In genomic region chr4:130629391-130629790, GRCm38 (mm10) we compare ENCODE assay signal across 8 mouse cellular contexts. TPM values are rescaled to one million over a fixed set of nuclear protein-coding genes. Genes with fewer than 3 reads are reported as not detected.
DNase-seq lines count a peak whose midpoint lies in the region; ATAC-seq and TF ChIP-seq lines count a peak whose summit lies in the region.

No protein-coding gene starts in this region.

- H3K27ac ChIP-seq in testis, adult 2 months (ENCODE audit: control insufficient read depth, insufficient read depth, low read depth, low read length): peak overlapping the region; percentile 27
- H3K27ac ChIP-seq in forebrain, embryonic 10.5 days: peak overlapping the region; percentile 54; the same call in 1 of the 2 replicates
- H3K27ac ChIP-seq in limb, embryonic 10.5 days: no peak overlapping the region
- no peak overlapping the region for H3K27ac ChIP-seq in midbrain, embryonic 16.5 days (ENCODE audit: low read length)

- no peak for TF ChIP-seq POLR2A in testis, adult 2 months (IDR thresholded peaks at IDR 0.05; ENCODE audit: control insufficient read depth, low read depth, low read length)

- no peak for ATAC-seq in midbrain, embryonic 16.5 days
- ATAC-seq in monocyte, adult 5-6 weeks (replicated peaks; ENCODE audit: insufficient number of reproducible peaks, low FRiP score, low TSS enrichment, poor library complexity, severe bottlenecking): no peak
- ATAC-seq in erythroid progenitor cell, adult 5-6 weeks (replicated peaks; ENCODE audit: low FRiP score, poor library complexity, severe bottlenecking): no peak

- H3K9me3 ChIP-seq in forebrain, embryonic 10.5 days: no peaks in the 10 kb centered on the region
- no peaks in the 10 kb centered on the region for H3K9me3 ChIP-seq in limb, embryonic 10.5 days (replicated peaks)
- H3K9me3 ChIP-seq in midbrain, embryonic 16.5 days (replicated peaks; ENCODE audit: control insufficient read depth, low read length, poor library complexity, severe bottlenecking): no peaks in the 10 kb centered on the region

- 11% methylated on average over 4 of the region's 4 CpGs for WGBS in forebrain, embryonic 10.5 days
- 9% methylated on average over 4 of the region's 4 CpGs for WGBS in limb, embryonic 10.5 days
- 3% methylated on average over 4 of the region's 4 CpGs for WGBS in midbrain, embryonic 16.5 days

- peak overlapping the region; percentile 14 for H3K4me3 ChIP-seq in testis, adult 2 months (ENCODE audit: control insufficient read depth, low read depth, low read length)
- peak overlapping the region; percentile 25; the same call in 1 of the 2 replicates for H3K4me3 ChIP-seq in forebrain, embryonic 10.5 days
- peak overlapping the region; percentile 21; the same call in 1 of the 2 replicates for H3K4me3 ChIP-seq in limb, embryonic 10.5 days
- no peak overlapping the region for H3K4me3 ChIP-seq in midbrain, embryonic 16.5 days (ENCODE audit: low read depth, low read length)

- no peaks in the 10 kb centered on the region for H3K36me3 ChIP-seq in testis, adult 2 months (ENCODE audit: control insufficient read depth, insufficient read depth, low read length)
- no peaks in the 10 kb centered on the region for H3K36me3 ChIP-seq in forebrain, embryonic 10.5 days (replicated peaks)
- no peaks in the 10 kb centered on the region for H3K36me3 ChIP-seq in limb, embryonic 10.5 days
- no peaks in the 10 kb centered on the region for H3K36me3 ChIP-seq in midbrain, embryonic 16.5 days (ENCODE audit: control insufficient read depth, insufficient read depth, low read length)

- intact Hi-C loops in heart, postnatal 25 days (cut with DNase I): no loop called here

- H3K27me3 ChIP-seq in testis, adult 2 months (ENCODE audit: control insufficient read depth, insufficient read depth, low read length): no peaks in the 10 kb centered on the region
- H3K27me3 ChIP-seq in forebrain, embryonic 10.5 days (ENCODE audit: poor library complexity, severe bottlenecking): no peaks in the 10 kb centered on the region
- H3K27me3 ChIP-seq in limb, embryonic 10.5 days (ENCODE audit: low read depth, poor library complexity, severe bottlenecking): no peaks in the 10 kb centered on the region
- H3K27me3 ChIP-seq in midbrain, embryonic 16.5 days (ENCODE audit: control insufficient read depth, insufficient read depth, low read depth, low read length): no peaks in the 10 kb centered on the region

- DNase-seq in testis, postnatal 14 days (ENCODE audit: low spot score): no peak
- DNase-seq in forebrain, embryonic 10.5 days (ENCODE audit: extremely low spot score, low spot score): no peak
- peak; percentile 12 for DNase-seq in heart, postnatal 25 days (ENCODE audit: low spot score)
- DNase-seq in limb, embryonic 10.5 days (ENCODE audit: low spot score): peak; percentile 34

- H3K4me1 ChIP-seq in testis, adult 2 months (ENCODE audit: control insufficient read depth, insufficient read depth, low read length): no peaks in the 10 kb centered on the region
- peaks cover 4% of the 10 kb centered on the region; the same call in 1 of the 2 replicates for H3K4me1 ChIP-seq in forebrain, embryonic 10.5 days
- H3K4me1 ChIP-seq in limb, embryonic 10.5 days: no peaks in the 10 kb centered on the region
- no peaks in the 10 kb centered on the region for H3K4me1 ChIP-seq in midbrain, embryonic 16.5 days (ENCODE audit: control insufficient read depth, insufficient read depth, low read length)

- H3K4me2 ChIP-seq in midbrain, embryonic 16.5 days (ENCODE audit: low read length): peak overlapping the region; percentile 39

- TF ChIP-seq CTCF in testis, adult 2 months (IDR thresholded peaks at IDR 0.05; ENCODE audit: control insufficient read depth, insufficient read depth, insufficient replicate concordance, low read depth, low read length): no peak

- H3K9ac ChIP-seq in midbrain, embryonic 16.5 days (ENCODE audit: low read depth, low read length): no peak overlapping the region

RNA-seq across cellular contexts. Expression of gene Pum1, which starts 33.7 kb away (rescaled TPM):
- polyA plus RNA-seq in testis, adult 2 months (2012; rRNA removed): 56.5 and 59.5 TPM in 2 replicates
- polyA plus RNA-seq in forebrain, embryonic 10.5 days (2016; fragmentation: Nextera tagmentation; extraction: Ambion mirVana): 121 and 126 TPM in 2 replicates
- 10 to 100 TPM; 56.6 to 62.0 TPM for total RNA-seq in heart, postnatal 25 days (2021)
- 116 and 124 TPM in 2 replicates for polyA plus RNA-seq in limb, embryonic 10.5 days (2016; fragmentation: Nextera tagmentation; extraction: Ambion mirVana)
- polyA plus RNA-seq in midbrain, embryonic 16.5 days (2015; fragmentation: Nextera tagmentation; extraction: Ambion mirVana): 99.4 and 108 TPM in 2 replicates
- total RNA-seq in monocyte, adult 5-6 weeks (2017): 43.7 to 71.1 TPM (median 44.2 TPM) in 3 replicates
- 64.9 and 85.9 TPM in 2 replicates for total RNA-seq in erythroid progenitor cell, adult 5-6 weeks (2015; ENCODE audit: low replicate concordance)
- total RNA-seq in erythroid progenitor cell, adult 5-6 weeks (2017; ENCODE audit: low replicate concordance): 68.4 and 88.1 TPM in 2 replicates

RNA-seq across cellular contexts. Expression of gene Nkain1, which starts 55.4 kb away (rescaled TPM):
- 12.3 and 13.1 TPM in 2 replicates for polyA plus RNA-seq in testis, adult 2 months (2012; rRNA removed)
- 4.1 and 4.5 TPM in 2 replicates for polyA plus RNA-seq in forebrain, embryonic 10.5 days (2016; fragmentation: Nextera tagmentation; extraction: Ambion mirVana)
- total RNA-seq in heart, postnatal 25 days (2021): 1 to 10 TPM; 4.5 to 5.2 TPM
- 4.4 and 4.8 TPM in 2 replicates for polyA plus RNA-seq in limb, embryonic 10.5 days (2016; fragmentation: Nextera tagmentation; extraction: Ambion mirVana)
- polyA plus RNA-seq in midbrain, embryonic 16.5 days (2015; fragmentation: Nextera tagmentation; extraction: Ambion mirVana): 7.2 and 9.1 TPM in 2 replicates
- total RNA-seq in monocyte, adult 5-6 weeks (2017): not detected in 3 replicates
- not detected in 2 replicates for total RNA-seq in erythroid progenitor cell, adult 5-6 weeks (2015; ENCODE audit: low replicate concordance)
- total RNA-seq in erythroid progenitor cell, adult 5-6 weeks (2017; ENCODE audit: low replicate concordance): not detected in 2 replicates

Comparison
In these comparisons a context has a peak if more than half of its experiments do, and no peak if none do; other contexts are left out.
1. H3K27ac ChIP-seq: peak in testis, adult 2 months (single experiment) and forebrain, embryonic 10.5 days (single experiment); none in limb, embryonic 10.5 days (single experiment) and midbrain, embryonic 16.5 days (single experiment).
2. DNase-seq: peak in heart, postnatal 25 days (single experiment) and limb, embryonic 10.5 days (single experiment); none in testis, postnatal 14 days (single experiment) and forebrain, embryonic 10.5 days (single experiment).